Mouse (Mus musculus): Measurements from ENCODE around the gene Ephx3.
"Not testable (repeated sequence)": the region's sequence is repeated elsewhere in the genome, so short reads cannot be mapped to it uniquely, and the experiment has no call there.

Gene Ephx3

DNA sequence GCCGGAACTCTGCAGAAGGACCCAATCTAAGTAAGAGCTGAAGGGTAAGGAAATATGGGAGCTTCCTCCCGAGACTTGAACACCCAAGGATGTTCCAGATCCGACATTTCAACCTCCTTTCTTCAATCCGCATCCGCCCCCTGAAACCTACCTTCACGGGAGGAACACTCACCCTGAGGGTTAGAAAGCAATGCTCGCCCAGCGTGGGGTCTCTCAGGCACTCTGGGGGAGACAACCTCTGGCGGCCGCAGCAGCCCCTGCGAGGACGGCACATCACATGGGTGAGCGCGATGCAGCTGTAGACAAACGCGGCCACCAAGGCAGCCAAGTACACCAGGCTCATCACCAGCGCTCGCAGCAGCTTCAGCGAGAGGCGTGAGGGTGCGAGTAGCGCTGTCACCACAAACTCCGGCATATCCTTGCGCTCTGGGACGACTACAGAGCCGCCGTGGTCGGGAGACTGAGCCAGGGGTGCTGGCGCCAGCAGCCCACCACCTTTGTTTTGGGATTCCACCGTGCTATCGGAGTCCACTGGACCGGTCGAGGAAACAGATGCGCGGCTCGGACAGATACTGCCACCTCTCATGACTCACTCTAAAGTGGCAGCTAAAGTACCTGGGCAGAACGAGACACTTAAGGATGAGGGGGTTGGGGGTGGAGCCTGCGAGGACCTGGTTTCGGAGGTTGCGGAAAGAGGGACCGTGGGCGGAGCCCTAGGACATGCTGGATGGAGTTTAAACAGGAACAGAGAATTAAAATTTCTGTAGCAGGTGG, at the start of gene Ephx3:
TSS of gene Ephx3 (minus strand) at position 687 of the 774 bp plus-strand sequence.
- no peak for DNase-seq (ENCODE audit: low spot score)

DNA sequence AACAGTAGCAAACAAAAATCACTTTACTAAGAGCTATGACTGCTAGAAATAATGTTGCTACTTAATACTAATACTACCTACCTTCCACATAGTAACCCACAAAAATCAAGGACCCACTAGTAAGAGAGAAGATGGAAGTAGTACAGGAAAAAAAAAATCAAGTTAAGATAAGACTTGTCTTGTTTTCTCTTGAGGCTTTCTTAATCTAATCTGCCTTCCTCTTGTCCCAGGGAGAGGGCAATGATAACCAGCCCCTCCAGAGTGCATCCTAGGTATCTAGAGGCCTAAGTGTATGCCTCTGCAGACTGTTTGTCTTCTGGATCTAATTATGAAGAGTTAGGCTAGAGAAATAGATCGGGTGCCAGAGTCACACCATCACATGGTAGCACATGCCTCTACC, 49.2 kb upstream of the Ephx3 start:
- no peak for DNase-seq (ENCODE audit: low spot score)

DNA sequence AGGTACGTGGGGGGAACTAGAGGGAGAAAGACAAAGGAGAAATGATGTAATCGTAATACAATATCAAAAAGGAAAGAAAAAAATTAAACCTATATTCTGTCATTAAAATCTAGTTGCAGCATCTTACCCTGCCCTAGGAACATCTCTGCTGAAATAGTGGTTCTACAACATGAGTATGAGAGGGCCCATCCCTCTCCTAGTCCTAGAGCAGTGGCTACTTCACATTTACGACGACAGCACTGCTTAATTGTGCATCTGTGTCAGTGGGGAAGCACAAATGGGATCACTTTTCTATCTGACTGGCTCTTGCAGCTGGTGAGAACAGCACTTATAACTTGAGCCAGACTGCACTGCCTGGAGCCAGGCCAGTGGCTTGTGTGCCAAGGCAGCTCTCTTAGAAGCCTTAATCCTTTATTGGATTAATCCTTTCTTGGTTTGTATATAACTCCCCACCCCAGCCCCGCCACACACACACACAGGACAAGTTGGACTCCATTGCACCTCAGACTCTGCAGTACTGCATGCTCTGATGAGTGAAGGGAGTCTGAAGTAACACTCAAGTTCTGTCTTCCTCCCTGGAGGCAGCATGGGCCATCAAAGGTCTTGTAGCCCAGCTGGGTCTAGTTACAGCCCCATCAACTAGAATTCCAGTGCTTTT, 46.3 kb upstream of the Ephx3 start:
- DNase-seq (ENCODE audit: low spot score): peak; percentile 33

DNA sequence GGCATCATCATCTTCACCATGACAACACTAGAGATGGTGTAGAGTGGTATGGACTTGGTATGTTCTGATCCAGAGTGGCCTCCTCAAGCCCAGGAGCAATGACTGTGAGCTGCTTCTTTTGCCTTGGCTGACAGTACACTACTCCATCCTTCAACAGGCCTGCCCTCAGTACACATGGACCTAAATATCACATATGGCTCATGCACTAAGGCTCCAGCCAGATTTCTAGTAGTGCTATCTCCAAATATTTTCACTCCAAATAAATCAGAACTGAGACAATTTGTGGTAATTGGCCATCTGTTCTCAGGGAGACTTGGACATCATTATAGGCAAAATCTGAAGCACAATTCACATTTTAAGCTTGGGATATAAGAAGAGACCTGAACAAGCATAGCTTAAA, 43.8 kb upstream of the Ephx3 start:
- no peak for DNase-seq (ENCODE audit: low spot score)

DNA sequence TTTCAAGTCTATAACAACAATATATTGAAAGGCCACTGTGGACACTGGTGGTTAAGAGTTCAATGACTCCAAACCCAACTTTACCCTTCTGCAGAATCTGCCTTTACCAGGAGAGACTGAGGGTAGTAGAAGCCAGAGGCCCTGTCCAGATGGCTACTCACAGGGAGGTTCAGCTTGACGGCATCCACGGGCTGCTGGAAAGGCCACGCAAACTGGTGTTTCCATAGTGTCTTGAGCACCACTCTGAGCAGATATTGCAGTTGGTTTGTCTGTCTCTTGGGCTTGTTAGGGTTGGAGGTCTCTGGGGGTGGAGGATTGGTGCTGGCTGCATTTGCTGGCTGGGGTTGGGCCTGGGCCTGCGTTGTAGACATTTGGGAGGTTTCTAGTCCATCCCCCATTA, 39.9 kb upstream of the Ephx3 start:
- DNase-seq (ENCODE audit: low spot score): no peak

DNA sequence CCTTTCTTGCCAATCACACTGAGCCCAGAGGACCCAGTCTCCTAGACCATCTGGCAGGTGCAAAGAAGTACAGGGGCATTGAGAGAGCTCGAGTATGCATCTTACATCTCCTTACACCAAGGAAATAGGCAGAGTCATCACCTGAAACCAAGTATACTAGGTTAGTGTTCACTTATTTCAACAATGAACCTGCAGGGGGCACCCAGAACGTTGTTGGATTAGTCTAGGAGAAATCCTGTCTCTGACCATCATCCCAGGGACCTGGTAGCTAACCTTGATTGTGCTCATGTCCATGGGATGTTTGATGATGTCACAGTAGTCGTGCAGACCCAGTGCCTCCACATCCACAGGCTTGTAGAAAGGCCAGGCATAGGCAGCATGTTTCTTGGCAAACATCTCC, 31.5 kb upstream of the Ephx3 start:
- DNase-seq (ENCODE audit: low spot score): no peak

DNA sequence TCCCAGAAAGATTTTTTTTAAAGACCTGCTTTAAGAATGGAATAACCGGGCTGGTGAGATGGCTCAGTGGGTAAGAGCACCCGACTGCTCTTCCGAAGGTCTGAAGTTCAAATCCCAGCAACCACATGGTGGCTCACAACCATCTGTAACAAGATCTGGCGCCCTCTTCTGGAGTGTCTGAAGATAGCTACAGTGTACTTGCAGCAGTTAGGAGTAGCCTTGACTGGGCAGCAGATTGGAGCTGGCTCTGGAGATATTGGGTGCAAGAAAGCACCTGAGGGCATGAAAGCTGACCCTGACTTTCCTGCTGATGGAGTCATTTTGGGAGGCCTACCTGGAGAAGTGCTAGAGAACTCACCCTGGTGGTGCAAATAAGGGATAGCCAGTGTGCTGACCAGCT, 26.2 kb upstream of the Ephx3 start:
- DNase-seq (ENCODE audit: low spot score): not testable (repeated sequence)

DNA sequence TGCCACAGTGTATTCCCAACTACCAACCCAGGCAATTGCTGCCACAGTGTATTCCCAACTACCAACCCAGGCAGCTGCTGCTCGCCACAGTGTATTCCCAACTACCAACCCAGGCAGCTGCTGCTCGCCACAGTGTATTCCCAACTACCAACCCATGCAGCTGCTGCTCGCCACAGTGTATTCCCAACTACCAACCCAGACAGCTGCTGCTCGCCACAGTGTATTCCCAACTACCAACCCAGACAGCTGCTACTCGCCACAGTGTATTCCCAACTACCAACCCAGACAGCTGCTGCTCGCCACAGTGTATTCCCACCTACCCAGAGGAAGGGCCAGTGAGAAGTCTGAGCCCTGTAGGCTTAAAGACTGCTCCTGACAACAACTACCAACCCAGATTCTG, 22.2 kb upstream of the Ephx3 start:
- DNase-seq (ENCODE audit: low spot score): not testable (repeated sequence)

DNA sequence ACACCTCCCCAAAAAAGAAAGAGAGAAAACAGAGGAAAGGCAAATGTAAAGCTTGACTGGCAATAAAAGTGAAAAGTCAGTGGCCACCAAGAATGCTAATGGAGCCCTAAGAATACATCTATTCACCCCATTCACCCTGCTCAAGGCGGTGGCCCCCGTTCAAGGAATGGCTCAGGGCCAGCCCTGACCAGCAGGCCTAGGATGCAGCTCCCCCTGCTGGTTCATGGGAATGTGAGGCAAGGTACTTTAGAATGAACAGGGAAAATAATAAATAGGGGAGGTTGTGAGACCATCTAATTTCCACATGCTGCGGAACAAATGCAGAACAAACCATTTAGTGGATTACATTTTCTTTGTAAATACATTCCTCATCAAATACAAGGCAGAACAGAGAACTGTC, 20.4 kb upstream of the Ephx3 start:
- DNase-seq (ENCODE audit: low spot score): peak; percentile 70

DNA sequence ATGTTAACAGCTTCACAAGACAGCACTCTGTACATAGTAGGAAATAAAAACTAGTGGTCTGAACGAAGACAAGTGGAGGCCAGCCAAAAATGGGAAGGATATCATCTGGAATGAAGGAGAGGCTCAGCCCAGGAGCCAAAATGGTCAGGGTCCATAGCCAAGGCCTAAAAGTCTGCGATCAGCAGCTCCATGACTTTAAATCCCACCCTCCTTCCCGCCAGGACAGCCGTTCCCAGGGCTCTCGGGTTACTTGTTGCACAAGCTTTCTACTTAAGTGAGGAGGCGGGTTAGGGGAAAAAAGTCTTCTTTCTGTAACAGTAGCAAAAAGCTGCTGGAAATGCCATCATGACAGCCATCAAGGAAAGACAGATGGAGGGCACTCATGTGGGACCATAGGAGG, 19.8 kb upstream of the Ephx3 start:
- no peak for DNase-seq (ENCODE audit: low spot score)

DNA sequence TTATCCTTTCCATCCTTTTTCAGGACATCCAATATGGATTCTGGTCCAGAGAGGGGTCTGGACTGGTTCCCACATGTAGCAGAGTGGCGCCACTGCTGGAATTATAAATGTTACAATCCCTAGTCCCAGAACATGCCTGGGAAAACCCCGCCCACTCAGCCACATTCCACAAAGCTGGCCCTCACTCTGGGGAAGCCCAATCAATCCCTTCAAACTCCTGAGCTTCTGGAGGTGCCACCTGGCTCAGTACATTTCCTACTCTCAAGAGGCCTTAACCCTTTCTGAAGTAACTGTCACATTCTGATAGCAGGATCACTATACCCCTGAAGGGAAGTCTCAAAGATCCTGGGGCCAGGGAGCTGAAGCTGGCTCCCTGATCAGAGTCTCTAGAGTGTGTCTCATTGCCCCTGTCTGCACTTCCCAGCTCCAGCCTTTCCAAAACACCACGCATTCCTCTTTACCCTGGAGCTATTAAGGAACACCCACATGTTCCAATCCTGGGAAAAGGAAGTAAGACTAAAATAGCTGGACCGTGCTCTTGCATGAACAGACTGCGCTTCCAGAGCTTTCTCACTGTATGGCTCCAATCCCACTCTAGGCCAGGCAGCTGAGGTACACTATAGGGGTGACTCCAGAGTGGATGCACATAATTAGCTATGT, 18.4 kb upstream of the Ephx3 start:
- DNase-seq (ENCODE audit: low spot score): no peak

DNA sequence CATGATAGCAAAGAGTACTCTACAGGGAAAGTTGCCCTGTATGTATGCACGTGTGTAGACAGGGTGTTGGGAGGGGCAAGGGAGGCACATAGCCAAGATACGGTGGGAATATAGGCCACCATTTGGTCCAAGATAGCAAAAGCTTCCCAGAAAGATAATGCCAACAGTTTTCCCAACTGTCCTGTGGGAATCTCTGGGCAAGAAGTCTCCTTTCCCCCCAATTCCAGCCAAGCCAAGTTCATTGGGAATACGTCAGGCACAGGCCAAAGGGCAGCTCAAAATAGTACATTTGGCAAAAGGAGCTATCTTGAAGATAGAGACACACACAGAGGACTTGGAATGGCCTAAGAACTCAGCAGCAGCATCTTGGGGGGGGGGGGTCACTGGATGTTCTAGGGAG, 16.0 kb upstream of the Ephx3 start:
- no peak for DNase-seq (ENCODE audit: low spot score)

DNA sequence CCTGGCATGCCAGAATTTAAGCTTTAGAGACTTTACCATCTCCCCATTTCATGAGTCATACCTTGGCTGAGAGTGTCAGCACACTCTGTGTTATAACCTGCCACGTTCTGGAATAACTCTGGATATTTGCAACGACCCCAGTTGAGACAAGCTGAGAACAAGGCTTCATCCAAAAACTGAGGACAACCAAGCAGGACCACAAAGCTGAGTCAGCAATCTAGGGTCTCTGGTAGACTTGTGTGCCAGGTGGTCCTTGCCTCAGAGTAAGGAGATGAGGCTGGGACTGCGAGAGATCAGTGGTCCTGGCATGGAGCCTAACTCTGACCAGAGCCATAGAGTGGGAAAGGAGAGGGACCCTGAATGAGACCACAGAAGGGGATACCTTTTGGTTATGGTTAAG, 13.6 kb upstream of the Ephx3 start:
- no peak for DNase-seq (ENCODE audit: low spot score)

DNA sequence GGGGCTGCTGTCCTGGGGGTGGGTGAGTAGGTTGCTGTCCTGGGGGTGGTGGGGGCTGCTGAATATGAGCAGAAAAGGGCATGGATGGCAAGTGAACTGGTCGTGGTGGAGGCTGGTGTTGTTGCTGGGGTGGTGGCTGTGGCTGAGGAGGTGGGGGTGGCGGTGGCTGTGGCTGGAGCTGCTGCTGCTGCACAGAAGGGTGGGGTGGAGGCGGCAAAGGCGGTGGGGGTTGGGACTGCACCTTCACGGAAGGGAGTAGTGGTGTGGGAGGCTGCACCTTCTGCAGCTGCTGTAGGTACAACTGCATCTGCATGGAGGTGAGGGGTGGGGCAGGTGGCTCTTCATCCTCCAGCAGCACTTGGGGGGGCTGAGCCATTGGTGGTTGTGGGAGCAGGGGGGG, 11.7 kb upstream of the Ephx3 start:
- DNase-seq (ENCODE audit: low spot score): no peak

DNA sequence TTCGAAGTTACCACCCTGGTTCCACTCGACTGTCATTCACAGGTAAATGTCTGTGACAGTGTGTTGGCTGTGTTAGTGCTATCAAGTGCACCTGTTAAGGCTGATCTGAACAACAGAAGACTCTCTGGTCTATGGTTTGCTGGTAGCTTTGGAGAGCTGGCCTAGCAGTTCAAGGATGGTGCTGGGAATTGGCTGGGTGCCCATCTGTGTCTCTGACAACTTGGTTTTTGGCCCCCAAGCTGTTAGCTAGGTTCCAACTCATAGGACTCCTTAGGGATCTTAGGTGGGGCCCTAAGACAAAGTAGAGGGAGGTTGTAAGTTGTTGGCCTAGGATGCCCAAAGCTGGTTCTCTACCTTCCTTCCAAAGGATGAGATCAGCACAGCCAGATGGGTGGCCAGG, 10.4 kb upstream of the Ephx3 start:
- DNase-seq (ENCODE audit: low spot score): no peak

DNA sequence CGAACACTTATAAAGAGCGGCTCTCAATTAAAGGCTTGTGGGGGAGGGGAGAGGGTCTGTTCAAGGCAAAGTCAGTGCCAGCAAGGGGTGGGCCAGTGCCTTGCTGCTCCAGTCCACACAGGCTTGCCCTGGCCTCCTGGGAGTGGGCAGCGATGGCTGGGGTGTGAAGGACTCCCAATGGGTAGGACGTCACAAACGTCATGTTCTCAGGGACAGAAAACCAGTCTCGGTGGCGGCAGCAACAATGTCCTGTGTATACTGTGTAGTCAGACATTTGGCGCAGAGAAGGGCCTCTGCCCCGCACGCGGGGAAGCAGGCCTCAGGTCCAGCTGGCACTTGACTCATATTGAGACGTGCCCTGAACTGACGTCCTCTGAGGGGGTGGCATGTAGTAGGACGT, 7.8 kb upstream of the Ephx3 start:
- DNase-seq (ENCODE audit: low spot score): no peak

DNA sequence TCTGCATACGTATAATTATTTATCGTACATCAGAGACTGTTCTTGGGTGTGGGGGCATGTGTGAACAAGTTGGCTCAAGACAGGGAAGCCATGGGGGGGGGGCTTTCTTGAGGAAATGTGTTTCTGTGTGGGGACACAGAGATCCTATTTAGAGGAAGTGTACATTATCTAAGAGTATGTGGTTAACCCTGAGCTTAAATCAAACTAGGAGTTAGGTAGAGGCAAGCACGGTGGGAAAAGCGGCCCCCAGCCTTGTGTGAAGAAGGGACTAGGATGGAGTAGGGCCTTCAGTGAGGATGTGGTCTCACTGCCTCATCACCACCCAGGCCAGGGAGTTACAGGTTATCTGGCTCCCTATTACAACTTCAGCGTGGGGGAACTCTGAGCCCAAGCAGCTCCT, 6.4 kb upstream of the Ephx3 start:
- no peak for DNase-seq (ENCODE audit: low spot score)

DNA sequence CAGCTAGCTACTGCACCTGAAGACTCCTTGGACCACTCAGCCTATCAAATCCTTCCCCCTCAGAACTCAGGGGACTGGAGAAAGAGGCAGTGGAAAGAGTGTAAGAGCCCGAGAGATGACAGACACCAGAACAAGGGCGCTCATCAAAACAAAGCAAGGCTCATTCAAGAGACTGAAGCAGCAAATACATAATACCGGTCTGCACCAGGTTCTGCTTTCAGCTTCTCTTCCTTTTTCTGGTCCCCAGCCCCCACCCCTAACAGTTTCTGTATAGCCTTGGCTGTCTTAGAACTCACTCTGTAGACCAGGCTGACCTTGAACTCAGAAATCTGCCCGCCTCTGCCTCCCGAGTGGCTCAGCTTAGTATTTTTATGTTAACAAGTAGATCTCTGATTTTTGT, 3.7 kb upstream of the Ephx3 start:
- DNase-seq (ENCODE audit: low spot score): no peak

DNA sequence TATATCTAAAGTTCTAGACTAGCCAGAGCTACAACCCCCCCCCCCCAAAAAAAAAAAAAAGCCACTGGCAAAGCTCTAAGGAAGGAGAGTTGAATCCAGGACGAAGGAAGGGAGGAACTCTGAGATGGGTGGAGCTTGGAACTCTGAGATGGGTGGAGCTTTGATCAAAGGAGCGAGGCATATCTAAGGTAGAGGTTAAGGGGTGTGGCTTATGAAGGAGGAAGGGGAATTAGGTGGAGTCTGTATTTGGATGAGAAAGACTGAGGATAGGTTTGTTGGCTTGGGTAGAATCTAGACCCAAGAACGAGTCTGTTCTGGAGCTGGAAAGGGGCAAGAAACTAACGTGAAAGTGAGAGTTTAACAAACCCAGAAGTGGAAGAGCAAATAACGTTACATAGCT, 501 bp upstream of the Ephx3 start:
- DNase-seq (ENCODE audit: low spot score): no peak

DNA sequence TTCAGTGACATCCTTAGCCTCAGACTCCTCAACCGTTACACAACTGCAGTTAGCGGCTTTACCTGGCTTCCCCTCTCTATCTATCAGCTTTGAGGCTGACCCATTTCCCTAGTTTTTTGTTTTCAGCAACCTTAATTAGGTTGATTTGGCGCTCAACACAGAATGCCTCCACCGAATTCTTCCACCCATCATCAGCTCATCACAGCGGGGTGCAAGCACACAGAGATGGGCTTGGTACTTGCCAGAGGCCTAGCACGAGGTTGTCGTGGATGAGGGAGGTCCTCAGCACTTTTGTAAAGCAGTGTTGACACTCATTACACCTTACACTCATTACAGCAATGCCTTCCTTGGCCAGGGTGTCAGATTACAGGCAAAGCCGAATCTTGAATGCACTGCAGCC, 6.3 kb downstream of the Ephx3 start:
- no peak for DNase-seq (ENCODE audit: low spot score)

DNA sequence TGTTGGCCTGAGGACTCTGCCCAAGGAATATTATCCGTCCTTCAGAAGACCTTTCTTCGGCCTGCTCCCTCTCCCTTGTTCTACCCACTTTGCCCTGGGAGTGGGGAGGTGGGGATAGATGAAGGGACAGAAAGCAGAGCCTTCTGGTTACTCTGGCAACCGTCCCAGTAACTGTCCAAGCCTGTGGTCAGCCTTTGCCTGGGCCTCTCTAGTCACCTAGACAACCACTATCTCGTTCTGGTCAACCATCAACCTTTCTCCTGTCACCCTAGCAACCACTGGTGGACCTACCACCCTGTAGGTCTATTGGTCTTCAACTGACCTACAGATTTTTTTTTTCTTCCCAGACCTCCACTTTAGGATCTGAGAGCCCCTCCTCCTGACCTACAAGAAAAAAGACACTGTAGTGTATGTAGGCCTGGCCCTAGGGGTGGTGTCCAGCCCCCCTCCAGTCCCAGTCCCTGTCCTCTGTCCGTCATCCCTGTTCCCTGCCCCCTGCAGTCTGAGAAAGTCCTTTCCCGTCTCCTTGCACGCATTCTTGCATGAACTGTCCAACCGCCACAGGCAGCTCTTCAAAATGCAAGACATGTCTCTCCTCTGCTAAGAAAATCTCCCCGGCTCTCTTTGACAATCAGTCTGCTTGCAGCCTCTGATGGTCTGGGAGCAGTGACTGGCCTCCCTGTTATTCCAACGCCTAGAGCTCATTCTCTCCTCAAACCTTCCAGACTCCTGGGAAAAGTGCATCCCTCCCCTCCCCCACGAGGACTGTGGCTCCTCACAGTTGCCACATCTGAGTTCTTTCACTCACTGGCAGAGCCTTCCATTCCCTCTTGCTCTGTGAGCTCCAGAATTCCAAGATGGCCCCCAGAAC, 9.5 kb downstream of the Ephx3 start:
- DNase-seq (ENCODE audit: low spot score): no peak

DNA sequence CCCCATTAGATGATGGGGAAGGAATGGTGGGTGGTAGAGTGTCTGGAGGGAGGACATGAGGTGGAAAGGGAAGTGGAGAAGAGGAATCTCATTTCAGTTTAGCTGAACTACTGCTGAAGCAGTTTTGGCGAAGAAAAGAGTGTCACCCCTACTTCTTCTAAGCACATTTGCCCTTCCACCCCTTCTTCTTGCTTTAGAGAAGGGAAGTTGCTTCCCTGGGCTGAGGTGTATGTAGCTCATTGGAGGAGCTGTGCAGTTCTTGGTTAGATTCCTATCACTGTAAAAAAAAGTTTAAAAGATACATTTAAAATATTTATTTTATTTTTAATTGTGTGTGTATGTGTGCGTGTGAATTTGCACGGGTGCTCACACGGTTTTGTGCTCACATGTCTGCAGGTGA, 12.4 kb downstream of the Ephx3 start:
- DNase-seq (ENCODE audit: low spot score): no peak

DNA sequence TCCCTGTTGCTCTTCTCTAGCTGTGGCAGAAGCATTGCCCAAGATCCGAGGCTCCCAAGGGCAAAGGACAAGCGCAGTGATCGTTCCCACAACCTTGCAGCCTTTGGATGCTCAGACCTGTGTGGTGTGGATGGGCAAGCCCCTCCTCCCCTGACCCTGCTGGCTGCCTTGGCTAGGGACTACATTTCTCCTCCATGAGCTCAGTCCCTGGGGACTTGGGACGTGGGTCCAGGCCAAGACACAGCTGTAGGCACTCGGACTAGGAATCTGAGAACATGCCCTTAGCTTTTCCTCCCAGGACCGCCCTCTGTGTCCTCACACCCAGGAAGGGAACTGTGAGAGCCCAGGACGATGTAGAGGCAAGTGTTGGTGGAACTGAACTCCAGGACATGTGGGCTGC, 16.2 kb downstream of the Ephx3 start:
- DNase-seq (ENCODE audit: low spot score): no peak

All from urinary bladder, postnatal 25 days (tissue).